Mouse (Mus musculus) kidney, adult 2 months (tissue): ENCODE data around the gene Pcsk5.

Source experiments
- CTCF ChIP-seq: fragments of 200-500 bp; conservative IDR thresholded peaks from 2 replicates; pipeline ENCODE4 v1.5.1; 2011; ENCODE audit warnings: low read depth, mild to moderate bottlenecking, control low read depth, low read length, moderate library complexity, mixed read lengths; ENCODE audit not compliant: insufficient read depth, insufficient read length
- POLR2A ChIP-seq: fragments of 200-500 bp; IDR thresholded peaks from one replicate; pipeline ENCODE4 v1.6.1; 2011; ENCODE audit warnings: low read depth, low read length, control low read depth

DNA sequence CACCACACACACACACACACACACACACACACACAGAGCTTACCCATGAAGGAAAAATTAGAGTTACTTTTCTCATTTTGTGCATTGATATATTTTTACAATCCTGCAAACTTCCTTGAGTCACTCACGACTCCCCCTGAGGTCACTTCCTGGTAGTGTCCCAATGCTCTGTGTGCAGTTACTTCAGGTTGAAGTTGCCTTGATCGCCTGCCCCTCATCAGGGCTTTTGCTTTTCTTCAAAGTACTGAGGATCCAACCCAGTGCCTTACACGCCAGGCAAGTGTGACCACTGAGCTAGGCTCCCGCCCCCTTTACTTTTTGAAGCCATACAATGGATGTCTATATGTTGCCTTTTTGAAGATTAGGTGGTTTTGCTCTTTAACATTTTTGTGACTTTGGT, 437.5 kb downstream of the Pcsk5 start:
- TF ChIP-seq CTCF = no peak
- no peak for TF ChIP-seq POLR2A
